Mouse (Mus musculus) kidney, postnatal 25 days (tissue): Measurements from ENCODE around the gene Unc5c.

Source experiments
- DNase-seq, 2 experiments: peaks; one replicate each; pipeline ENCODE4 v3.0.0; 2021; ENCODE audit warnings: mixed read lengths in 2 of 2

The Unc5c gene

DNA sequence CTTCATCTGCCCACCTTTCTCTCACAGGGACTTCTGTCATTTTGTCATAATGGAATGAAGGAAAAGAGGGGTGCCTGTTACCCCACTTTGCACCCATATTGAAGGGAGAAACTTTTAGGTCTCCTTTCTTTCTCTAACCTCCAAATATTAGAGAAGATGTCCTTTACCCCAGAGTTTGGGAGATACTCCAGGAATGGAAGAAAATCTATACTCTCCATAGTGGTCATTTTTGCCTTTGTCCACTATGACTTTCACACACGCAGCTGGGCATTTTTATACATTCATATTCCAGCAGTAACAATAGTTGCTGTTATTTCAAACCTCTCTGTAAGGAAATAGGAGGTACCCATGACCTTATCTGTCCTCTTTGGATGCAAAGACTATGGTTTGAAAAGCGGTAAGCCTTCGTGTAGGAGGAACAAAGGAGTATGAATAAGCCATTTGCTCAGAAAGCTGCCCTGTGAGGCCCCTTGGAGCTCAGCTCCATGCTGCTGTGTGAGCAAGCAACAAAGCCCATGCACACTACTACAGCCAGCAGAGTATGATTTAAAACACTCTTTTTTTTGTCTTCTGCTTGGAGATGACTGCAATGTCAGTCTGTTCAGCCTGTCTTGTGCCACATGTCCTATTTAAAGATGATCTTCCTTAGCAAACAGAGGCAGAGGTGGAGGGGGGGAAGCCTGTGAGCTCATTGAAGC lies 353.7 kb downstream of the Unc5c start:
- no peak for DNase-seq

DNA sequence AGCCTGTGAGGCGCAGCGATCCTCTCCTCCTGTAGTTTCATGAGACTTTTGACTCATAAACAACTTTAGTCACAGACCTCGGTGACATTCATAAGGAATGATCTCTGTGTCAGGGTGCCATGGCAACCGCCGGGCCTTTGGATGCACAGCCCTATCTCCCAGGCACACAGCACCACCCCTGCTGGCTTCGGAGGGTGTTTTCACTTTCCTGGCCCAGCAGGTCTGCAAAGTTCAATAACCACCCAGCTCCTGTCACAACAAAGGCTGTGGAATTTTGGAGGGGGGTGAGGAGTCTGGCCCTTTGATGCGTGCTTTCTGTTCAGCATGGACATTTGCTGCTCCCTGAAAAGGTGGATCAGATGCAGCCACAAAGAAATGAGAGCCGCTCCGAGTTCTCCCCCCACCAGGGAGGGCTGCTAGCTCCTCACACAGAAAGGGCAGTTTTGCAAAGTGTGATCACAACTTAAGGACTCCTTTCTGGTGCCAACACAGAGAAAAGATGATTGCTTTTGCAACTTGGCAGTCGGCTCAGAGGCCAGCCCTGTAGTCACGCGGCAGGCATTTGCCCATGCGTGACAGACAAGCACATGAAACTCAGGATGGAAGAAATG lies 354.4 kb downstream of the Unc5c start:
- peak; percentile 49 to 66 for DNase-seq

DNA sequence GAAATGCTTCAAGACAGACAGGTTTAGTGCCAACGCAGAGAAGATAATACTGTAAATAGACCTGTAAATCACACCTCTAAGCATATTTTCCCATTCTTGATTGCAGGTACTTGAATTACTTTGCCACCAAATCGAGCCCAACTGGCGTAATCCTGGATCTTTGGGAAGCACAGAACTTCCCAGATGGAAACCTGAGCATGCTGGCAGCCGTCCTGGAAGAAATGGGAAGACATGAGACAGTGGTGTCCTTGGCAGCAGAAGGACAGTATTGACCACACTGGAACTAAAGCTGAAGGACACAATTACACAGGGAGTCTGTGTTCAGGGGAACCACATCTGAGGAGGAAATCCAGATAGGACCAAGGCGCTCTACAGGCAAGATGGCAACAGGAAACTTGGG lies 363.3 kb downstream of the Unc5c start:
- DNase-seq, result no peak

DNA sequence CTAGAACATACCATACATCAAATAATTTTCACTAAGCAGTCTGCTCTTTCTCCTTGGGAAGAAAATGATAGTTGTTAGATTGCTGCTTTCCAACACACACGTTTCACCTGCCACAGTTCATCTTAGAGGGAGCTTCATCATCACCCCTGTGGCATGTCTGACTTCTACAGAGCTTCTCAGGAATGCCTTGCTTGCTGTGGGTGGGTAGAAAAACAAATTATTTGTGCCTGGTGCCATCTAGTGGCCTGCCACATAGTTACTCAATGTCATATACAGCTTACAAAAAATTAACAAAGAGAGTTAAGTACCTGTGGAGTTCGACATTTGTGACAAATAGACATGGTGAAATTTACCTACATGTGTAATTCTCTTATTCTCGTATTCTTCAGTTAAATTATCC lies 366.1 kb downstream of the Unc5c start:
- DNase-seq, result peak; percentile 56 to 81

DNA sequence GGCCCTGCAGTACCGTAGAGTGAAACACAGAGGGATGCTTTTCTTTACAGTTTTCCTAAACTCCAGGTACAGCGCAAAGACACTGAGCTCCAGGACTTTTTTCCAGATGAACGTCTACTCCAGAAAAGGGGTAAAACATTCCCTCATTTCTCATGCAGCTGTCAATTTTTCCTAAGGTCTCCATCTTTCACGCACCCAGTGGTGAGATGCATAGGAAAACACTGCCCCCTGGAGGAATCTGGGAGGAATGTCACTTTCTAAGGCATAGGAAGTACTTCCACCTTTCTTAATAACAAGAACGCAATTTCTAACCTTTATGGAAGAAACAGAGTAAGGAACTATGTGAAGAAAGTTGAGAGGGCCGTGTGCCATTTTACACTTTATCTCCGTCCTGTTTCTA lies 373.8 kb downstream of the Unc5c start:
- peak in 1 of 2 experiments; percentile 21 for DNase-seq

DNA sequence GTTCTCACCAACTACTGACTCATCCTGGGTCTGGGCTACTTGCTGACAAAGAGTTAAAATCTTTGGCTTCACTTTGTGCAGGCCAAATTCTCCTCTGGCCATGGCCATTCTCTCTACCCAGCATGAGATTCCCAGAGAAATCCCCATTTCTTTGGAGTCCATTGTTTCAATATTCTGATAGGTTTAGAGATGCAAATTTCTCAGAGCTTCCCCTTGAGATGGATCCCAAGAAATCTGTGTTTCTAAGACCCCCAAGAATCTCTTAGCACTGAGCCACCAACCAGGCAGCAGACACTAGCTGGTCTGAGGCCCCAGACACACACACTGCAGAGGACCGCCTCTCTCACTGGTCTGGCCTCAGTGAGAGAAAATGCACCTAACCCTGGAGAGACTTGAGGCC lies 384.2 kb downstream of the Unc5c start:
- no peak for DNase-seq

DNA sequence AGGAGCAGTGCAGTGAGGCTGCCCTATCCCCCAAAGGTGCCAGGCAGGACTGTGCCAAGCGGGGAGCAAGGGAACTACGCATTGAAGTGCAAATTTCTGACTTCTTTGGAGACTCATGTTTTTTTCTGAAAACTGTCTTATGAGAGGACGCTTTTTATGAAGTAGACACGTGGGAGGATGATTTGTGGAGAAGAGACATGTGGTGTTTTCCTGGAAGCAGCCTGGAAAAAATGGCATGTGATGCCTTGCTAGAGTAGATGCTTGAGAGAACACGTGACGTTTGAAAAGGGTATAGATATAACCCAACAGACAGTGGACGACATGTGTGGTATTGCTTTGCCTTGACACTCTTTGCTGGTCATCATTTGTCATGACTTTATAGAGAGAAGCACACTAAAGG lies 385.1 kb downstream of the Unc5c start:
- DNase-seq, result no peak

DNA sequence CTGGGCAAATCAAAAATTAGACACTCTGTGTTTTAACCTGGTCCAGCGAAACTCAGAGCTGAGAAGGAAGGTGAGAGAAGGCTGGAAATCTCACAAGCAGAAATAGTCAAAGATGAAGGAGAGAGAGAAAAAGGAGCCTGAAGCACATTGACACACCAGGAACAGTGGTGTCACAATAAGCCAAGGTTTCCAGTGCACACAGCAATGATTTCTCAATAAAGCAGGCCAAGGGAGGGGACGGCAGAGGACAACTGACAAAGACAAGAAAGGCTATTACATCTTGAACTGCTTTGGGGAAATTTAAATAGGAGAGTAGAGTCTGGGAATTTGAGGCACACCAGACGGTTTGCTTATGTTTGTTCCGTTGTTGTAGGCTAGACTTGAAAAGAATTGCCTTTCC lies 389.3 kb downstream of the Unc5c start:
- no peak for DNase-seq

DNA sequence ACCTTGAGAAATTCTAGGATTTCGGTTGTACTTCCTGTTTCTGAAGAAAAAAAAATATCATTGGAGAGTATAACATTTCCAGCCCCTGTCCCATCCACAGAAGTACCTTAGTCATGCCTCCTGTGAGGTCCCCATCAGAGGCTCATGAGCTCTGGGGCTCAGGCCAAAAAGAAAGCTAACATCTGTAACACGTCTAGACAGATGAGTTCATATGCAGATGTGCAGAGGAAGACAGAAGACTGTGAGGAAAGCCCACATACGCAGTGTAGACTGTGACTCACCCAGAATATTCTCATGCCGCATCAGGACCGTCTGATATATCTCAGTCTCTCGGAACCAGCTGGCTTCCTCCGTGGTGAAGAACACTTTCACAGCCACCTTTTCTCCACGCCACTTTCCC lies 392.1 kb downstream of the Unc5c start:
- no peak for DNase-seq

DNA sequence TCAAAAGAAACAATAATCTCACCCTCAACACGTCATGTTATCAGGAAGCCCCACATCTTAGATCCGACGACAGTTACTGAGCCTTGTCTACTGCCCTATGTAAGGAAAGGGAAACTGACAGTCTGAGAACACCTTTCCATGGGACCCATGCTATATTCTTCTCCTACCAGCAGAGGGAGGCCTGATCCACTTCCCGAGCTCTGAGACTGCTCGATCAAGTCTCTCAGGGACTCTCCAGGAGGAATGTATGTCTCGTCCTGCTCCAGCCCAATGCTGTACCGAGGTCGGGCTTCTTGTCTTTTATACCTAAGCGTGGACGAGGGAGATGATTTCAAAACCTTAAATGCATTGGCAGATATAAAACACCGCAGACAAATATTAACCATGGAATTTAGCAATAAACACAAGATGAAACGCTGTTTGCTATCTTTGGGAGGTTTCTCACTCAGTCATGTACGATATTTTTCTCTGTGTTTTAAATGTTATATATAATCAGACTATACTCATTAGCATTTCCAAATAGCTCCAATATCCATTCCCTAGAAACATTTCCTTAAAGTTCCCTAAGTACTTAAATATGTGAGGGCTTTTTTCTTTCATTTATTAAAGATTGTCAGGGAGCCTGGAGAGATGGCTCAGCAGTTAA lies 397.9 kb downstream of the Unc5c start:
- peak; percentile 41 to 54 for DNase-seq

DNA sequence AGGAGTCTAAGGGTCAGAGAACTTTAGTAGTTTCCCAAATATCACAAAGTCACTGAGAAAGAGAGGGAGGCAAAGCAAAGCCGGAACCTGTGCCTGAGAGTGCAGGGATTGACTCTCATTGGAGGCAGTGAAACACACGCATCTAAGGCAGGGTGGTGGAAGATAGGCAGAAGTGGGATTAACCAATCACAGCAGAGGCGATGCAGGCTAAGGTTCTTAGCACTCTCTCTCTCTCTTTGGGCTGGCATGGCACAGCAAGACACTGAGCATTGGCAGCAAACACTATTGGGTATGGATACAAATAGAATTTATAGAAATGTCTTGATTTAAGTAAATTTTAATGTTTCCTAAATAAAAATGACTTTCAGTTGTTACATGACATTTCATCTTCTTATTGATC lies 406.8 kb downstream of the Unc5c start:
- no peak for DNase-seq

DNA sequence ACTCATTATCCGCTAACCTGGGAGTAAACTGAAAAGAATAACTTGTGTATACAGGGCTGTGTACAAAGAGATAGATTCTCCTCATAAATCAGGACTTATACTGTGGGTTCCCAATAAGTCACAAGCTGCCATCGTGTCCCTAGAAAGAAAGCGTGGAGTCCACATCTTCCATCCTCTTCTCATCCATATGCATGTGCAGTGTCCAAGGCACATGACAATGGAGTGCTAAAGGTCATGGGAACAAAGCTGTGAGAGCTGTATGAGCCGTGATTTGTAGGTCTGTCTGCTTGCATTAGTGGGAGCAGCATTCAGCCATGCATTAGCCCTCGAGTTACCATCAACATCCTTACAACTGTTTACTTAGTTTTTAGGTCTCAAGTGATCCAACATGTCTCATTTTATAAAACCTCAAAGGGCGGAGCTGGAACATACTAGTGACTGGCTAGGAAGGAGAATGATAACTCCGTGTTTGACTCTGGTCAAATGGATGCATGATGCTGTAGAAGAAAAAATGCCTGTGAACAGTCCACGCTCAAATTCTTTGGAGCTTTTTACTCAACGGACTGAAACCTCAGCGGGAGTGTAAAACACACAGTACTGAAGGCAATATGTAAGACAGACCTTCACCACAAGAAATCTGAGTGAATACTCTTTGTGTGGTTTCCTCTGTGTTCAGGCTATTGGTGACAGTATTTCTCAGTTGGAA lies 407.5 kb downstream of the Unc5c start:
- no peak for DNase-seq

DNA sequence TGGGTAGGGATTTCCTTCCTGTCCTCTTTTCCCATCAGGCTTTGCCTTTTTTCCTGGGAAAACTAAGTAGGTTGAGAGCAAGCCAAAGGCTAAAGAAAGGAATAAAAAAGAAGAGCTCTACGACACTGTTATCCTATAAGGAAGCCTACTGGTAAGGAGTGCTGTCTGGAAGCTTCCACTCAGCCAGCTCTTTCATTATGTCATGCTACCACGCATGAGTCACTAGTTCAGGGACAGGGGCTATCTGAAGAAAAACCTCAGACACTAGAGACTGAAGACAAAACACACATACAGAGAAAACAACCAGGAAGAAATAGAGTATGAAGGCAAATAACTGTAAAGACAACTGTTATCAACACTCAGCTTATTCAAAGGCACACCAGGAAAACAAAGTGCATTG lies 417.5 kb downstream of the Unc5c start:
- no peak for DNase-seq

DNA sequence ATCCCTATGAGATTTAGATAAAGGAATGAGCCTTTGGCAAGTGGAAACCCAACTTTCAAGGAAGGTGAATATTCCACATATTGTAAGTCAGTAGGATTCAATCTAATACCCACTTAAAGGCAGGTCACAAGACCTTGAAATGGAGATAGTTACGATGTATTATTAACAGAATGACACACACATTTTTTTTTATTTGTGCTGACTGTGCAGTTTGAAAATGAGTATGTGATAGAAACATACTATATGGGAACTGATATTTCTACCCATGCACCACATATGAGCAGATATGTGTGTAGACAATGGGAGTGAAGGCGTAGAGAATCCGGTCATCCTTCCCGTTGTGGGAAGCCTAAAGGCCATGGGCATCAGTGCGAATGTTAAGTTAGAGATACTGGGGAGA lies 419.2 kb downstream of the Unc5c start:
- DNase-seq, result no peak
